Mouse (Mus musculus) gastrocnemius, postnatal 14 days (tissue): ENCODE results near the gene 2610044O15Rik8. TPM values are rescaled to one million over a fixed set of nuclear protein-coding genes. Genes with fewer than 3 reads are reported as not detected.
"Not testable (repeated sequence)": the region's sequence is repeated elsewhere in the genome, so short reads cannot be mapped to it uniquely, and the experiment has no call there.

Source experiments
- DNase-seq: peaks from one replicate; pipeline ENCODE4 v3.0.0; 2021; ENCODE audit warnings: mixed read lengths
- intact Hi-C: fragments of 180-260 bp; cut with DNase I; formaldehyde crosslinking; loops from one replicate; pipeline ENCODE4 v1.15.1; 2025; ENCODE audit warnings: low total_unique reads
- long read RNA-seq, 2 experiments: library from polyadenylated mRNA; stranded (forward); transcript quantifications; one replicate each; pipeline ENCODE4 v2.0.0; 2021
- total RNA-seq, 2 experiments: library from RNA; stranded (reverse); gene quantifications; 2 replicates each; pipeline ENCODE4 v1.2.3; 2021

2610044O15Rik8 gene
- 10 to 100 TPM; 12.9 to 13.7 TPM for total RNA-seq
- long read RNA-seq, experiment 1, partial matches to known transcripts = 0 of 9 reads
- long read RNA-seq, experiment 1, other reads (novel, unspliced or antisense) = 4 of 9 reads
- long read RNA-seq, experiment 2, transcript 2610044O15Rik8-202 (4 exons, 2,337 nt) = major isoform, 5 of 16 reads
- long read RNA-seq, experiment 2, partial matches to known transcripts = 0 of 16 reads
- long read RNA-seq, experiment 2, other reads (novel, unspliced or antisense) = 5 of 16 reads

DNA sequence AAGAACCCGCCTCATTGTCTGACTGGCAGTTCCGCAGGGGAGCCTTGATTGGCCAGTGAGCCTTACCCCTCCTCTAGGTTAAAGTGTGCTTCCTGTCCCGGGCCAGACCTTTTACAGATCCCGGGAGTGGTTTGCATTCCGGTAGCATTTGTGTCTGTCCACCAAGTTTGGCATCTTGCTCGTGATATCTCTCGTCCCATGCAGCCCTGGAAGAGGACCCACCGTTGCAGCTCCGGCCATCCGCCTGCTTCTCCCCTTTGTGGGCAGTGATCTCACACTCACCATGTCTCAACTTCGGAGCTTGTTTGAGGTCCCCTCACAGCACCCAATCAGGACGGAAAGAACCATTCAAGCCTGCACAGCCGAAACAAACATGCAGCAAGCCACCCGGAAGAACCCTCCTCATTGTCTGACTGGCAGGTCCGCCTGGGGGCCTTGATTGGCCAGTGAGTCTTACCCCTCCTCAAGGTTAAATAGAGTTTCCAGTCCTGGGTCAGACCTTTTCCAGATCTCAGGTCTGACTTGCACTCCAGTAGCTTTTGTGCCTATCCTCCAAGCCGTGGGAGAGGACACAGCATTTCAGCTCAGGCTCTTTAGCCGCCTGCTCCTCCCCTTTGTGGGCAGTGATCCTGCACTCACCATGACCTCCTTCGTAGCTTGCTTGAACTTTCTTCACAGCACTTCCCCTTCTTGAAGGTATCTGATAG, at the start of gene 2610044O15Rik8:
TSS of gene 2610044O15Rik8 (minus strand) at position 380 of the 707 bp plus-strand sequence.
- intact Hi-C loops = no loop called here
- DNase-seq = peak; percentile 86

DNA sequence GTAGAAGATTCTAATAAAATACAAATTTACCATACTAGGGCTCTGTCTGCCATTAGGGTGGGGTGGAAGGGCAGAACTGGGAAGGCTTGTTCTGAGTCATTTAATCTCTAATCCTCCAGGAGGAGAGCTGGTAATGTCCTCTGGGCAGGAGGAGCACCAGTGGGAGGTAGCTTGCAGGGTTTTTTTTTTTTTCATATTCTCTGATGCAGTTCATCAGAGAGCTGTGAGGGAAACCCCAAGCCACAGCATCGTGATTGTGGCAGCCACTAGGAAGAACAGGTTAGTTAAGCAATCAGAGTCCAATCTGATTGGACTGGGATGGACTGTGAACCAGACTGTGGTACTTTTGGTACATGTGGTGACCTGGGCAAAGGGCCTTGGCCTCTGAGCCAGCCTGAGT, 31.7 kb upstream of the 2610044O15Rik8 start:
- no peak for DNase-seq
- intact Hi-C loops = no loop called here

DNA sequence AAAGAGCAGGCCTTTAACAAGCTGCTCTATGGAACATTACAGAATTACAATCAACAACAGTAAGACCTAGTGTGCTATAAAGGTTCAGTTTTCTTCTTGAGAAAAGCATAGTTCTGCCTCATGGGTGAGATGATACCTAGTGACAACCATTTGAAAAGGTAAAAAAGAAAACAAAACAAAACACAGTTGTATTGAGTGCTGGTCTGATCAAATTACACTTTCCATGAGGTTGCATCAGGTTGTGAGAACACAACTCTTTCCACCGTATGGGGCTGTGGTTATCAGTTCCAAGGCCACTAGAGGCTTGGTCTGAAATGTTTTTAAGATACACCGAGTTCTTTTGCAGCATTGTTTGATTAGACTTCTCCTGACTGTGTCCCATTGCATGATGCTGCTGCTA, 30.1 kb upstream of the 2610044O15Rik8 start:
- DNase-seq = no peak
- intact Hi-C loops = no loop called here

DNA sequence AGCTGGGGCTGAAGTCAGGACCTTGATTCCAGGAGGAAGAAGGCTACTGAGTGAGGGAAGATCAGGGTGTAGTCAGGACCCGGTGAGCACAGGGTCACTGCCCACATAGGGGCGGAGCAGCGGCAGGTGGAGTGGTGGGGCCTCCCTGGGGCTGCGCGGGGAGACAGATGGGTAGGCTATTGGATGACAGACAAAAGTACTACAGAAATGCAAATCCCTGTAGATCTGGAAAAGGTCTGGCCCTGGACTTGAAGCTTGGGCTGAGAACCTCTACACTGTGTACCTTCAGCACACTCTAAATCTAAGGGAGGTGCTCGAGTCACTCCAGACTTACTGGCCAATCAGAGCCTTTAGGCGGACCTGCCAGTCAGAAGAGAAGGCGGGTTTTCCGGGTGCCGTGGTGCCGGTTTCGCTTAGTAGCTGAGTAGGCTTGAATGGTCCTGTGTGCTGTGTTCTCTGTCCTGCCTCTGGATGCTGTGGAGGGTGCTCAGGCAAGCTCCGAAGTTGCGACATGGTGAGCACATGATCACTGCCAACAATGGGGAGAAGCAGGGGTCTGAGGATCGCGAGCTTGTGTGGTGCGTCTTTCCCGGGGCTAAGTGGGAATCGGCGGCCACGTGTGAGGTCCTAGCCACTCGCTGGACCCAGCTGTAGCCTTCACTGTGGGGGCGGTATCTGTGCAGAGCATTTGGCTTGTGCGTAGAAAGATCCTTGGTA, 29.2 kb upstream of the 2610044O15Rik8 start:
- peak; percentile 69 for DNase-seq
- intact Hi-C loops = not testable (repeated sequence)

DNA sequence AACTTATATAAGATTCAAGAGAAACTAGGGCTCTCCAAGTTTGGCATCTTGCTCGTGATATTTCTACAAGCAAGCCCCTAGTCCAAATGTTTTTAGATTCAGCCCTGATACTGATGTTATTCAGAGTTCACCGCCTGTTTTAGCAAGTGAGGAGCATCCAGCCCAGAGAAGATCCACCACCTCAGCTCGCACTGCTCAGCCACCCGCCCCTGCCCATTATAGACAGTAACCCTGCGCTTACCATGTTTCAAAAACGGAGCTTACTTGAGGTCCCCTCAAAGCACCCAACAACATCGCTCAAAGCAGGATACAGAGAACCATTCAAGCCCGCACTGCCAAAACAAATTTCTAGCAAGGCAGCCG, 561 bp downstream of the 2610044O15Rik8 start:
- intact Hi-C loops = no loop called here
- DNase-seq = no peak

Other genes starting within 250 kb of the 2610044O15Rik8 start
- not detected for gene Ccdc7a, start 168.9 kb downstream of the 2610044O15Rik8 start, total RNA-seq
- gene Ccdc7b, start 167.3 kb downstream of the 2610044O15Rik8 start, total RNA-seq = not detected
- gene Gm10999, start 102.7 kb downstream of the 2610044O15Rik8 start, total RNA-seq = not detected